Mouse (Mus musculus): ENCODE measurements around the gene Pfn1. TPM values are rescaled to one million over a fixed set of nuclear protein-coding genes. Genes with fewer than 3 reads are reported as not detected.

The Pfn1 gene
- total RNA-seq, 2 experiments from 2014 or later, result 620 to 621 TPM

GRCm38 (mm10) chr11:70655571-70656455, 1.4 kb upstream of the Pfn1 start:
- DNase-seq (ENCODE audit: low spot score in 2 of 2), result peak; percentile 58 to 79

GRCm38 (mm10) chr11:70654923-70655570, 603 bp upstream of the Pfn1 start:
- peak; percentile 82 to 89 for DNase-seq (ENCODE audit: low spot score in 2 of 2)

- peak; percentile 61 to 76 for DNase-seq (ENCODE audit: low spot score in 2 of 2)
Observed at GRCm38 (mm10) chr11:70653345-70654197, 873 bp downstream of the Pfn1 start.

- no peak for DNase-seq (ENCODE audit: low spot score in 2 of 2)
Observed at GRCm38 (mm10) chr11:70652884-70653344, 1.5 kb downstream of the Pfn1 start.

- DNase-seq (ENCODE audit: low spot score in 2 of 2), result no peak
Observed at GRCm38 (mm10) chr11:70652029-70652883, 2.2 kb downstream of the Pfn1 start.

- DNase-seq (ENCODE audit: low spot score in 2 of 2), result no peak
Observed at GRCm38 (mm10) chr11:70651391-70651790, 3.1 kb downstream of the Pfn1 start.

- DNase-seq (ENCODE audit: low spot score in 2 of 2), result no peak
Observed at GRCm38 (mm10) chr11:70650322-70651175, 3.9 kb downstream of the Pfn1 start.

- no peak for DNase-seq (ENCODE audit: low spot score in 2 of 2)
Observed at GRCm38 (mm10) chr11:70649185-70649734, 5.2 kb downstream of the Pfn1 start.

GRCm38 (mm10) chr11:70648512-70648911, 5.9 kb downstream of the Pfn1 start:
- DNase-seq (ENCODE audit: low spot score in 2 of 2), result no peak

- DNase-seq (ENCODE audit: low spot score in 2 of 2), result peak in 1 of 2 experiments; percentile 42
Observed at GRCm38 (mm10) chr11:70647716-70648420, 6.6 kb downstream of the Pfn1 start.

GRCm38 (mm10) chr11:70646691-70647650, 7.5 kb downstream of the Pfn1 start, which contains the start of the genes Rnf167 and Slc25a11:
Gene Rnf167 (plus strand): TSS chr11:70647235.
Gene Slc25a11 (minus strand): TSS chr11:70647479.
- DNase-seq (ENCODE audit: low spot score in 2 of 2), result peak; percentile 87 to 96

- DNase-seq (ENCODE audit: low spot score in 2 of 2), result no peak
Observed at GRCm38 (mm10) chr11:70646259-70646555, 8.2 kb downstream of the Pfn1 start.

GRCm38 (mm10) chr11:70645461-70646258, 8.8 kb downstream of the Pfn1 start:
- no peak for DNase-seq (ENCODE audit: low spot score in 2 of 2)

GRCm38 (mm10) chr11:70644564-70645103, 9.8 kb downstream of the Pfn1 start:
- DNase-seq (ENCODE audit: low spot score in 2 of 2), result no peak

- no peak for DNase-seq (ENCODE audit: low spot score in 2 of 2)
Observed at GRCm38 (mm10) chr11:70643051-70643450, 11.4 kb downstream of the Pfn1 start.

- DNase-seq (ENCODE audit: low spot score in 2 of 2), result no peak
Observed at GRCm38 (mm10) chr11:70641241-70641640, 13.2 kb downstream of the Pfn1 start.

Data from gastrocnemius, postnatal 4 days (tissue).